Mouse (Mus musculus) midbrain, embryonic 12.5 days (tissue): Measurements from ENCODE around the gene Gm3417. TPM values are rescaled to one million over a fixed set of nuclear protein-coding genes. Genes with fewer than 3 reads are reported as not detected.
A peak's percentile ranks its signal among the peaks of the same experiment; 100 is the strongest.
"Not testable (repeated sequence)": the region's sequence is repeated elsewhere in the genome, so short reads cannot be mapped to it uniquely, and the experiment has no call there.

Experiments used
- ATAC-seq: fragments of 200-750 bp; cut with Nextera tagmentation; 2 replicates; pipeline ENCODE4 v1.8.0; 2017; ENCODE audit warnings: low read depth, moderate TSS enrichment, moderate library complexity; ENCODE audit not compliant: low FRiP score
- H3K27ac ChIP-seq: fragments of 300-500 bp; sonication (generic); replicated peaks from 2 replicates; pipeline ENCODE4 v1.5.1; 2016; ENCODE audit warnings: mild to moderate bottlenecking
- H3K27me3 ChIP-seq: fragments of 300-500 bp; sonication (generic); 2 replicates; pipeline ENCODE4 v1.6.1; 2016; ENCODE audit warnings: mild to moderate bottlenecking
- H3K36me3 ChIP-seq: fragments of 300-500 bp; sonication (generic); 2 replicates; pipeline ENCODE4 v1.6.1; 2016
- H3K4me1 ChIP-seq: fragments of 300-500 bp; sonication (generic); 2 replicates; pipeline ENCODE4 v1.6.1; 2016
- H3K4me2 ChIP-seq: fragments of 300-500 bp; sonication (generic); replicated peaks from 2 replicates; pipeline ENCODE4 v1.6.1; 2016; ENCODE audit warnings: mild to moderate bottlenecking, moderate library complexity
- H3K4me3 ChIP-seq: fragments of 300-500 bp; sonication (generic); 2 replicates; pipeline ENCODE4 v1.5.1; 2016; ENCODE audit warnings: mild to moderate bottlenecking
- H3K9ac ChIP-seq: fragments of 300-500 bp; sonication (generic); replicated peaks from 2 replicates; pipeline ENCODE4 v1.6.1; 2016; ENCODE audit warnings: mild to moderate bottlenecking, moderate library complexity
- H3K9me3 ChIP-seq: fragments of 300-500 bp; sonication (generic); 2 replicates; pipeline ENCODE4 v1.6.1; 2016; ENCODE audit warnings: mild to moderate bottlenecking
- WGBS: fragments of 180-500 bp; shearing (Covaris S2); methylation state at CpG from one replicate; pipeline ENCODE4 v1.1.7; 2016; 5-methylcytosine and 5-hydroxymethylcytosine counted together
- polyA plus RNA-seq: library from polyadenylated mRNA; unstranded; fragments of >200 nt; fragmentation: Nextera tagmentation; extraction: Ambion mirVana; gene quantifications from 2 replicates; pipeline ENCODE4 v1.2.1, GENCODE M21; 2016

The Gm3417 gene
- polyA plus RNA-seq: 1.0 and 1.2 TPM in 2 replicates

DNA sequence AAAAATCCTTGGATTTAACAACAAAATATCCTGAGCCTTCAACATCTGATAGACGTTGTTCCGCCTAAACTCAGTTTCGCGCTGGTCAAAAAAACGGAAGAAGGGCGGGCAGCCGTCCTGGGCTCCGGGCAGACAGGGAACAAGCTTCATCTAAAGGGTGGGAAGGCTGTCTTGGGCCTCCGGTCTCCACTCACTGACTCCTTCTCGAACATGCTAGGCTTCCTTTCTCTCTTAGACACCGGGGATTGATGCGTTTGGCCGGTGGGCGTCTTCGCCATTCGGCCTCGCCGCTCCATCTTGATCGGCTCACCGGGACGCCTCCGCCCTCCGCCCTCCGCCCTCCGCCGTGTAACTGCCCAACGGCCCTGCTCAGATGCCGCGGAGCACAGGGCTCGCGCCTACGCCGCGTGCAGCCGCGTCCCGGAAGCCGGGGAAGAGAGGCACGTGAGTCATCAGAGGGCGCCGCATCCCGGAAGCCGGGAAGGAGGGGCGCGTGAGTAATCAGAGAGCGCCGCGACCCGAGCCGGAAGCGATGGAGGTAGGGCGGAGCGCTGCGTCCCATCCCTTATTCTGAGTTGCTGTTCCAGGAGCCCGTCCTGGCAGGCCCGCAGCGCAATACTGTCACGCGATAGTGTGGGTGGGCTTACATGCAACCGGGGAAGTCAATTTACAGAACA is at the start of gene Gm3417, which contains the start of gene 9030025P20Rik:
TSS of gene Gm3417 (minus strand) at position 429 of the 677 bp plus-strand sequence.
TSS of gene 9030025P20Rik (plus strand) at position 107 of the 677 bp plus-strand sequence.
- Histone ChIP-seq H3K4me2 (peak within 1 kb of the TSS; percentile 32; the same call in 1 of the 2 replicates), H3K4me3 (0 out of 2 replicates have a peak within 1 kb of the TSS, but pooled peaks have one; percentile 19)
- not testable (repeated sequence) for H3K9me3 ChIP-seq, H3K4me1 ChIP-seq, H3K27ac ChIP-seq, H3K9ac ChIP-seq, H3K36me3 ChIP-seq, H3K27me3 ChIP-seq
- WGBS: no CpG with 5 or more reads among the region's 60 CpGs
- peak; percentile 98 for ATAC-seq

DNA sequence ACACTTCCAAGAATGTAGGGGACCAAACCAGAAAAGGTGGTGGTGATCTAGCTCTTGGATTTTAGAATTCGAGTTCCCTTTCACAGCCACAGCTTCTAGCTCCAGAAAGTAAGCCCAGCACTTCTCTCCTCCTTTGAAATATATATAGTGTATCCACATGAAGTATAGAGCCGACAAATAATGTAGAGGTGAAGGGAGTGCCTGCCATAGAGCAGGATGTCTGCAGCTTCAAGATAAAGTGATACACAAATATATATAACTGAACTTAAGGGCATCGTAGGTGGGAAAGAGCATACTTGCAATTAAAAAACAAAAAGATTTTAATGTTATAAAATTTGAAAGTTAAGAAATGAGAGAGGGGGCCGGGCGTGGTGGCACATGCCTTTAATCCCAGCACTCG is 46.9 kb upstream of the Gm3417 start:
- WGBS: no CpG with 5 or more reads among the region's 6 CpGs
- not testable (repeated sequence) for H3K9ac ChIP-seq, H3K4me2 ChIP-seq, H3K4me3 ChIP-seq, H3K27me3 ChIP-seq, H3K36me3 ChIP-seq, H3K27ac ChIP-seq, H3K4me1 ChIP-seq, H3K9me3 ChIP-seq, ATAC-seq

DNA sequence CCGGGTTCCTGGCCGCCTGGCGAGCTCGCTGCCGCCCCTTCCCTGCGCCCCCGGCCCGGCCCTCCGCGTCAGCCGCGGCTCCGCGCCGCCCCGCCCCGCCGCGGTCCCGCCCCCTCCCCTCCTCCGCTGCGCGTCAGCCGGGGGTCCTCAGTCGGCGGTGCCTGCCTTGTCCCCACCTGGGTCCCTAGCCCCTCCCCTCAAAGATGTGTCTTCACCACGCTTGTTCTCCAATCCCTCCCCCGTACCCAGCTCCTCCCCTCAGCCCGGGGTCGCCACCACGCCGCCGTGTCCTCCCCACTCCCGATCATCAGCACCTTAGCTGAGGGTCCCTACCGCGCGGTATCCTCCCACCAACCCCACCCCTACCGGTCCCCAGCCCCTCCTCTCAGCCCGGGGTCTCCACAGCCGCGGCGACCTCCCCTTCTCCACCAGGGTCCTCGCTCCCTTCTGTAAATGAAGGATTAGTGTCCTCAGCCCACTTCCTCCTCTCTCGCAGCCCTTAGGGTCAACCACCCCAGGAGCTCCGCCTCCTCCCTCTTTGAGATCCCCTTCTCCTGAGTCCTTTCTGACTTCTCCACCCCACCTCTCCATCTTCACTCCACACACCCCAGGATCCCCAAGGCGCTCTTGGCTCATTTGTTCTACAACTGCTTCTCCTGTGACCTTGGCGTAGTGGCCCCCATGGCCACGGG is 46.1 kb upstream of the Gm3417 start:
- not testable (repeated sequence) for H3K4me2 ChIP-seq, H3K36me3 ChIP-seq, H3K27me3 ChIP-seq, H3K4me1 ChIP-seq, H3K27ac ChIP-seq, H3K9me3 ChIP-seq, H3K9ac ChIP-seq, H3K4me3 ChIP-seq
- WGBS: no CpG with 5 or more reads among the region's 48 CpGs
- peak; percentile 94 for ATAC-seq

DNA sequence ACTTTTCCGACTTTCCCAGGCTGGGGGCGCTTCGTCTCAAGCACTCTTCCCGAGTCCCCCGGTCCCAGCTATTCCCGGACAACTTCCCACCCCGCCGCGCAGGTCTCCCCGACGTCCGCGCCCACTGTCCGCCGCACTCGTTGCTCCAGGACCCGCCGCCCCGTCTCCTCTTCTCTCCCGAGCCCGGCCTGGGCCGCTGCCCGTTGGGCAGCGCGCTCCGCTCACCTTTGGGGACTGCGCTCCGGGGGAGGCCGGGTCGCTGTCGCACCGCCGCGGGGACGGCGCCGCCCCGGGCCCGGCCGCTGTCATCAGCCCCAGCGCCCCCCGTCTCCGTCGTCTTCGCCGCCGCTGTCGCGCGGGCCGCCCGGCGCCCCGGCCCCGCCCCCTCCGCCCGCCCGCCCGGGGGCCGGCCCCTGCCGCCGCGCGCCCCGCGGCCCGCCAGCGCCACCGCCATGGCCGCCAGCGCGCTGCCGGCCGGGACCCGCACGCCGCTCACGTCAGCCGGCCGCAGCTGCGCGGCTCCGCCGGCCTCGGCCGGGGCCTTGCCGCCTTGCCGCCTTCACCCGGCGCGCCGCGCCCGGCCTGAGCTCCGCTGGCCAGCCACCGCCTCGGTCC is 45.4 kb upstream of the Gm3417 start:
- not testable (repeated sequence) for H3K9me3 ChIP-seq, H3K36me3 ChIP-seq, H3K4me1 ChIP-seq, H3K27me3 ChIP-seq, H3K27ac ChIP-seq, H3K9ac ChIP-seq, H3K4me3 ChIP-seq, H3K4me2 ChIP-seq
- WGBS: no CpG with 5 or more reads among the region's 97 CpGs
- peak; percentile 85 for ATAC-seq

DNA sequence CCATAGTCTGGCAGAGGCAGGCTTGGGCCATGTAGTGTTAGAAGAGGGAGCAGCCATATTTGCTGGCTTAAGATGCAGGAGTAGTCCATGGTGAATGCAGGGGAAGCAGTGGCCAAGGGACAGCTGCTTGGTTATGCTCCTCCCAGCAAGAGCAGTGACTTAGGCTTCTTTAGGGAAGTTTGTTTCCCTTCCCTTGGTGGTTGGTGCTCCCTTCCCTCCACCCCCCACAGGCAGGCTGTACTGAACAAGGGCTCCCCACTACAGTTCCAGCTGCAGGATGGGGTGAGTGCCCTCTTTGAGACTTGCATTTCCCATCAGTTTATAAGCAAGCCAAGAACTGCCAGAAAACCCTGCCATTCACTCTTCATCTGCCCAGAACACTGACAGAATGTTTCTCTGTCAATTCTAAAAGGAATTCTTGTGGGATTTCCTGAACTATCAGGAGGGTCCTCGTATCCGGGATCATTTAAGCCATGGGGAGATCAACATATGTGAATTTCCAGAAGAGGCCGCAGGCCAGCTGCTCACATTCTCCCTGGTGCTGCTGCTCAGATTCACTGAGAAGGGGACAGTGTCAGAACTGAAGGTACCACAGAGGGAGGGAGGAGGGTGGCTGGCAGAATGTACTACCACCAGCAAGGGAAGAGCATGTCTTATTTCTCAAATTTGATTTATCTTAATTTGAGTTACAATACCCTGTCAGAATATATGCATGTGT is 43.1 kb upstream of the Gm3417 start:
- ATAC-seq, H3K27ac ChIP-seq, H3K4me1 ChIP-seq, H3K4me2 ChIP-seq, H3K9ac ChIP-seq, H3K36me3 ChIP-seq, H3K4me3 ChIP-seq, H3K27me3 ChIP-seq, H3K9me3 ChIP-seq: not testable (repeated sequence)
- WGBS: 88% methylated on average over 3 of the region's 3 CpGs

DNA sequence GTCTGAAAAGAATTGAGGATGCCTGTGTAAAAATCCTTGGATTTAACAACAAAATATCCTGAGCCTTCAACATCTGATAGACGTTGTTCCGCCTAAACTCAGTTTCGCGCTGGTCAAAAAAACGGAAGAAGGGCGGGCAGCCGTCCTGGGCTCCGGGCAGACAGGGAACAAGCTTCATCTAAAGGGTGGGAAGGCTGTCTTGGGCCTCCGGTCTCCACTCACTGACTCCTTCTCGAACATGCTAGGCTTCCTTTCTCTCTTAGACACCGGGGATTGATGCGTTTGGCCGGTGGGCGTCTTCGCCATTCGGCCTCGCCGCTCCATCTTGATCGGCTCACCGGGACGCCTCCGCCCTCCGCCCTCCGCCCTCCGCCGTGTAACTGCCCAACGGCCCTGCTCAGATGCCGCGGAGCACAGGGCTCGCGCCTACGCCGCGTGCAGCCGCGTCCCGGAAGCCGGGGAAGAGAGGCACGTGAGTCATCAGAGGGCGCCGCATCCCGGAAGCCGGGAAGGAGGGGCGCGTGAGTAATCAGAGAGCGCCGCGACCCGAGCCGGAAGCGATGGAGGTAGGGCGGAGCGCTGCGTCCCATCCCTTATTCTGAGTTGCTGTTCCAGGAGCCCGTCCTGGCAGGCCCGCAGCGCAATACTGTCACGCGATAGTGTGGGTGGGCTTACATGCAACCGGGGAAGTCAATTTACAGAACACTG is 31.3 kb upstream of the Gm3417 start, which contains the start of gene Gm3435:
TSS of gene Gm3435 (plus strand) at position 471 of the 708 bp plus-strand sequence.
- H3K9ac ChIP-seq, H3K4me1 ChIP-seq, H3K9me3 ChIP-seq, H3K27ac ChIP-seq, H3K4me2 ChIP-seq, H3K36me3 ChIP-seq, H3K4me3 ChIP-seq, H3K27me3 ChIP-seq: not testable (repeated sequence)
- no CpG with 5 or more reads among the region's 60 CpGs for WGBS
- ATAC-seq: peak; percentile 99

DNA sequence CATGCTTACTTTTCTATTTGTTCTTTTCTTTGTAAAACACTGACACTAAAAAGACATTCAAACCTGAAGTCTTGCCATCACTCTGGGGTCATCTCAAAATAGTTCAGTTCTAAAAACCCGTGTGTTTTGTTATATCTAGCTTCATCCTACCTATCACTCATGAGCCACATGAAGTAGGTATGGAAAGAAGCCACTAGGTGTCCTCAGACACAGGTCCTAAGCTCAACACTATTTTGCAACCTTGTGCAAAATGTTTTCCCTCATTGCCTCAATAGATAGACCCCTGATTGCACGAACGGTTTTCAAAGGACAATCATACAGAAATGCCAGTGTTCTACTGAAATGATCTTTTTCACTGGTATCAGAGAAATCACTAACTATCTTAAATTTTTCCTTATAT is 30.5 kb upstream of the Gm3417 start:
- H3K9ac ChIP-seq, H3K27ac ChIP-seq, H3K4me3 ChIP-seq, H3K27me3 ChIP-seq, H3K36me3 ChIP-seq, ATAC-seq, H3K9me3 ChIP-seq, H3K4me2 ChIP-seq, H3K4me1 ChIP-seq: not testable (repeated sequence)
- WGBS: no CpG with 5 or more reads among the region's 3 CpGs

DNA sequence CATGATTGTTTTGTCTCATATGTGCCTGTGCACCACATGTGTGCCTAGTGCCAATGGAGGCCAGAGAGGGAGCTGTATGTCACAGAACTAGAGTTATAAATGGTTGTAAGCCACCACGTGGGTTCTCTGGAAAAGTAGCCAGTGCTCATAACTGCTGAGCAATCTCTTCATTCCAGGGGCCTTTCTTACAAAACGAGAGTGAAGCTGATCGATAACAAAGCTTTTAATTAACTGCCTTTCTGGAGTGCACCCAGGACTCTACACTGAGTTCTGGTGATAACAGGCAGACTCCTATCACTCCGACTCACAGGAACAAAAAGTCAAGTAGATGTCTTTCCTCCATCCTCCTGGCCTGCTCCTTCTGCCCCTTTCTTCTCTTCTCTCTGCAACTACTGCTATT is 21.5 kb upstream of the Gm3417 start:
- not testable (repeated sequence) for H3K9ac ChIP-seq, H3K27me3 ChIP-seq, H3K4me2 ChIP-seq, H3K27ac ChIP-seq, H3K4me3 ChIP-seq, H3K9me3 ChIP-seq, H3K36me3 ChIP-seq, H3K4me1 ChIP-seq, ATAC-seq
- WGBS: no CpG with 5 or more reads among the region's 4 CpGs

DNA sequence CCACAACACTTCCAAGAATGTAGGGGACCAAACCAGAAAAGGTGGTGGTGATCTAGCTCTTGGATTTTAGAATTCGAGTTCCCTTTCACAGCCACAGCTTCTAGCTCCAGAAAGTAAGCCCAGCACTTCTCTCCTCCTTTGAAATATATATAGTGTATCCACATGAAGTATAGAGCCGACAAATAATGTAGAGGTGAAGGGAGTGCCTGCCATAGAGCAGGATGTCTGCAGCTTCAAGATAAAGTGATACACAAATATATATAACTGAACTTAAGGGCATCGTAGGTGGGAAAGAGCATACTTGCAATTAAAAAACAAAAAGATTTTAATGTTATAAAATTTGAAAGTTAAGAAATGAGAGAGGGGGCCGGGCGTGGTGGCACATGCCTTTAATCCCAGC is 15.6 kb upstream of the Gm3417 start:
- H3K9ac ChIP-seq, H3K4me1 ChIP-seq, H3K36me3 ChIP-seq, H3K9me3 ChIP-seq, H3K4me3 ChIP-seq, H3K27me3 ChIP-seq, ATAC-seq, H3K27ac ChIP-seq, H3K4me2 ChIP-seq: not testable (repeated sequence)
- WGBS: no CpG with 5 or more reads among the region's 5 CpGs

DNA sequence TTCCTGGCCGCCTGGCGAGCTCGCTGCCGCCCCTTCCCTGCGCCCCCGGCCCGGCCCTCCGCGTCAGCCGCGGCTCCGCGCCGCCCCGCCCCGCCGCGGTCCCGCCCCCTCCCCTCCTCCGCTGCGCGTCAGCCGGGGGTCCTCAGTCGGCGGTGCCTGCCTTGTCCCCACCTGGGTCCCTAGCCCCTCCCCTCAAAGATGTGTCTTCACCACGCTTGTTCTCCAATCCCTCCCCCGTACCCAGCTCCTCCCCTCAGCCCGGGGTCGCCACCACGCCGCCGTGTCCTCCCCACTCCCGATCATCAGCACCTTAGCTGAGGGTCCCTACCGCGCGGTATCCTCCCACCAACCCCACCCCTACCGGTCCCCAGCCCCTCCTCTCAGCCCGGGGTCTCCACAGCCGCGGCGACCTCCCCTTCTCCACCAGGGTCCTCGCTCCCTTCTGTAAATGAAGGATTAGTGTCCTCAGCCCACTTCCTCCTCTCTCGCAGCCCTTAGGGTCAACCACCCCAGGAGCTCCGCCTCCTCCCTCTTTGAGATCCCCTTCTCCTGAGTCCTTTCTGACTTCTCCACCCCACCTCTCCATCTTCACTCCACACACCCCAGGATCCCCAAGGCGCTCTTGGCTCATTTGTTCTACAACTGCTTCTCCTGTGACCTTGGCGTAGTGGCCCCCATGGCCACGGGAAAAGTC is 14.7 kb upstream of the Gm3417 start:
- not testable (repeated sequence) for H3K36me3 ChIP-seq, H3K9me3 ChIP-seq, H3K4me2 ChIP-seq, H3K9ac ChIP-seq, H3K4me1 ChIP-seq, H3K4me3 ChIP-seq, H3K27ac ChIP-seq, H3K27me3 ChIP-seq
- no CpG with 5 or more reads among the region's 47 CpGs for WGBS
- ATAC-seq: peak; percentile 93

DNA sequence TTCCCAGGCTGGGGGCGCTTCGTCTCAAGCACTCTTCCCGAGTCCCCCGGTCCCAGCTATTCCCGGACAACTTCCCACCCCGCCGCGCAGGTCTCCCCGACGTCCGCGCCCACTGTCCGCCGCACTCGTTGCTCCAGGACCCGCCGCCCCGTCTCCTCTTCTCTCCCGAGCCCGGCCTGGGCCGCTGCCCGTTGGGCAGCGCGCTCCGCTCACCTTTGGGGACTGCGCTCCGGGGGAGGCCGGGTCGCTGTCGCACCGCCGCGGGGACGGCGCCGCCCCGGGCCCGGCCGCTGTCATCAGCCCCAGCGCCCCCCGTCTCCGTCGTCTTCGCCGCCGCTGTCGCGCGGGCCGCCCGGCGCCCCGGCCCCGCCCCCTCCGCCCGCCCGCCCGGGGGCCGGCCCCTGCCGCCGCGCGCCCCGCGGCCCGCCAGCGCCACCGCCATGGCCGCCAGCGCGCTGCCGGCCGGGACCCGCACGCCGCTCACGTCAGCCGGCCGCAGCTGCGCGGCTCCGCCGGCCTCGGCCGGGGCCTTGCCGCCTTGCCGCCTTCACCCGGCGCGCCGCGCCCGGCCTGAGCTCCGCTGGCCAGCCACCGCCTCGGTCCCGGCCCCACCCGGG is 14.0 kb upstream of the Gm3417 start:
- not testable (repeated sequence) for H3K9me3 ChIP-seq, H3K4me2 ChIP-seq, H3K27ac ChIP-seq, H3K36me3 ChIP-seq, H3K4me3 ChIP-seq, H3K4me1 ChIP-seq, H3K9ac ChIP-seq, H3K27me3 ChIP-seq, ATAC-seq
- no CpG with 5 or more reads among the region's 98 CpGs for WGBS
